Mouse (Mus musculus) brain, embryonic 14.5 days (tissue): Measurements from ENCODE around the gene Arhgap45.

ENCODE experiments used
- CTCF ChIP-seq: fragments of 200-500 bp; IDR thresholded peaks from 2 replicates; pipeline ENCODE4 v1.5.1; 2012; ENCODE audit warnings: inconsistent platforms, mild to moderate bottlenecking, moderate library complexity, borderline replicate concordance; ENCODE audit not compliant: insufficient read depth, insufficient read length; ENCODE audit errors: extremely low read depth
- POLR2A ChIP-seq: fragments of 200-500 bp; IDR thresholded peaks from 2 replicates; pipeline ENCODE4 v1.6.1; 2012; ENCODE audit warnings: mild to moderate bottlenecking, inconsistent platforms, borderline replicate concordance; ENCODE audit not compliant: poor library complexity, insufficient read depth, insufficient read length, severe bottlenecking; ENCODE audit errors: extremely low read depth

DNA sequence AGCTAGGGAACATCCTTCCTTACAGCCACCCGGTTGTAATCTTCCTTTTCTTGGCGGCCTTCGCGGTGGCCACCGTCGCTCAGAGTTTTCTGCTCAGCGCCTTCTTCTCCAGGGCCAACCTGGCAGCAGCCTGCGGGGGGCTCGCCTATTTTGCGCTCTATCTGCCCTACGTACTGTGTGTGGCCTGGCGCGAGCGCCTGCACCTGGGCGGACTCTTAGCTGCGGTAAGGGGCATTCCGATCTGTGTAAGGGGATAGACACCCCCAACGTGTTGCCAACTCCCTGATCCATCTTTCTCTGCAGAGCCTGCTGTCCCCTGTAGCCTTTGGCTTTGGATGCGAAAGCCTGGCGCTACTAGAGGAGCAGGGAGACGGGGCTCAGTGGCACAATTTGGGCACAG, 13.6 kb upstream of the Arhgap45 start:
- TF ChIP-seq CTCF = no peak
- no peak for TF ChIP-seq POLR2A
